Comparison of ENCODE assay signal across 9 mouse cellular contexts in the genomic region with DNA sequence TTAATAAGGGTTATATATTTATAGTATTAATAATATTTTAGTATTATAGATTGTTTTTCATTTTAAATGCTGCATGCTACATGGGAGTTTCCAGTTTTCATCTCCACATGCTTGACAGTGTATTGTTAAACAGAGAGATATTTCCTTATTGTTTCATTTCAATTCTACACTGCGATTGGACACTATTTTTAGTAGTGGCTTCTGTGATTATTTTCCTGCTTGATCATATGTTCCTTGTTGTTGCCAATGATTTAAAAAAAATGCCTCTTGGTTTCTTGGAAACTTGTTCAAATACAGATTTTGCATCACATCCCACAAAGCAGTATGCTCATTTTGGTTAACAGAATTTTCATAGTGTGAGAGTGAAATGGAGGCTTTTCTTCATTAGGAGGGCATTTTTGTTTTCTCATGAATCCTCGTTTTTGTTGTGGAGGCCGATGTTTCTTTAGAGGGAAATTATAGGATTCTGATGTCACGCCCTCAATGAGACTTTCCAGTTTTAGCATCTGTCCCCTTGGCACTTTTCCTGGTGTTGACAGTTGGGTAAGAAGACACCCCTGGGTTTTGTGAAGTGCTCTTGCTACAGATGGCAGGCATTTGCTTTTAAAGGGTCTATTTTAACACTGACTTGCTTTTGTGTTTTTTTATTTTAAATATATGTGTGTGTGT. TPM values are rescaled to one million over a fixed set of nuclear protein-coding genes. Genes with fewer than 3 reads are reported as not detected.
DNase-seq lines count a peak whose midpoint lies in the region; ATAC-seq lines count a peak whose summit lies in the region.
"Had no signal": no experiment of that assay in that cellular context is flagged by ENCODE, and none has a peak within 500 bp of the region (broad histone marks: within the 10 kb centered on the region; RNA-seq: fewer than 3 reads in every experiment).

No protein-coding gene starts in this region.

- 0 out of 2 replicates have a peak, but pooled peaks cover 2% of the 10 kb centered on the region for H3K4me1 ChIP-seq in forebrain, embryonic 15.5 days
- H3K4me1 ChIP-seq in forebrain, embryonic 12.5 days: no peaks in the 10 kb centered on the region

- H3K9ac ChIP-seq in forebrain, embryonic 15.5 days (replicated peaks): no peak overlapping the region
- H3K9ac ChIP-seq in forebrain, embryonic 12.5 days: no peak overlapping the region

- no peak overlapping the region for H3K4me3 ChIP-seq in forebrain, embryonic 15.5 days
- H3K4me3 ChIP-seq in forebrain, embryonic 12.5 days (replicated peaks): no peak overlapping the region

- H3K27ac ChIP-seq in forebrain, embryonic 15.5 days (replicated peaks): peak overlapping the region; percentile 68
- no peak overlapping the region for H3K27ac ChIP-seq in forebrain, embryonic 12.5 days

- H3K27me3 ChIP-seq in forebrain, embryonic 15.5 days: no peaks in the 10 kb centered on the region
- no peaks in the 10 kb centered on the region for H3K27me3 ChIP-seq in forebrain, embryonic 12.5 days

- no peaks in the 10 kb centered on the region for H3K36me3 ChIP-seq in forebrain, embryonic 15.5 days
- H3K36me3 ChIP-seq in forebrain, embryonic 12.5 days (replicated peaks): no peaks in the 10 kb centered on the region

- DNase-seq in right cerebral cortex, adult 18-20 months: peak; percentile 48
- no peak for DNase-seq in right cerebral cortex, postnatal 4 days
- DNase-seq in heart, postnatal 36 days: peak; percentile 9 to 21
- DNase-seq in telencephalon, adult 2 months (ENCODE audit: low read depth, low spot score): peak; percentile 80
- no peak for DNase-seq in urinary bladder, postnatal 25 days (ENCODE audit: low spot score)
- DNase-seq in T-cell, adult 2 months (ENCODE audit: low spot score): no peak

- H3K4me2 ChIP-seq in forebrain, embryonic 15.5 days (replicated peaks): no peak overlapping the region
- no peak overlapping the region for H3K4me2 ChIP-seq in forebrain, embryonic 12.5 days

- H3K9me3 ChIP-seq in forebrain, embryonic 15.5 days: no peaks in the 10 kb centered on the region
- H3K9me3 ChIP-seq in forebrain, embryonic 12.5 days: no peaks in the 10 kb centered on the region

- 33% methylated on average over 4 of the region's 4 CpGs for WGBS in forebrain, embryonic 15.5 days
- 74% methylated on average over 4 of the region's 4 CpGs for WGBS in forebrain, embryonic 12.5 days

- peak; percentile 92 for ATAC-seq in forebrain, embryonic 15.5 days (replicated peaks)
- ATAC-seq in forebrain, embryonic 12.5 days (ENCODE audit: low FRiP score): no peak

- intact Hi-C loops in heart, postnatal 36 days (cut with DNase I): loop anchor here (5.0 kb wide), 1 partner anchor 43 kb away; the partner anchor contains the start of gene Kcnj3

RNA-seq across cellular contexts. Expression of gene Kcnj3, which starts 44.3 kb away (rescaled TPM):
- polyA plus RNA-seq in forebrain, embryonic 15.5 days (2015; fragmentation: Nextera tagmentation; extraction: Ambion mirVana): 4.6 and 5.1 TPM in 2 replicates
- polyA plus RNA-seq in forebrain, embryonic 12.5 days (2016; fragmentation: Nextera tagmentation; extraction: Ambion mirVana): 0.91 and 1.1 TPM in 2 replicates
- 10 to 100 TPM; 54.4 to 55.7 TPM for total RNA-seq in heart, postnatal 36 days (2021)
- polyA plus RNA-seq: C2C12 had no signal

Comparison
In these comparisons a context has a peak if more than half of its experiments do, and no peak if none do; other contexts are left out.
1. DNase-seq: peak in right cerebral cortex, adult 18-20 months (single experiment), heart, postnatal 36 days (2 of 2) and telencephalon, adult 2 months (single experiment); none in right cerebral cortex, postnatal 4 days (single experiment), urinary bladder, postnatal 25 days (single experiment) and T-cell, adult 2 months (single experiment).